Mouse (Mus musculus) spleen, postnatal 4 days (tissue): ENCODE results near the gene Gm10944.

ENCODE experiments used
- DNase-seq, 2 experiments: peaks; one replicate each; pipeline ENCODE4 v3.0.0; 2022; ENCODE audit warnings: low spot score in 2 of 2

Gm10944 gene

GRCm38 (mm10) chr10:10681048-10681447, at the start of gene Gm10944:
TSS of gene Gm10944 (plus strand) at chr10:10681348.
- no peak for DNase-seq

- no peak for DNase-seq
Observed at GRCm38 (mm10) chr10:10655991-10656390, 25.2 kb upstream of the Gm10944 start.

- no peak for DNase-seq
Observed at GRCm38 (mm10) chr10:10656621-10657020, 24.5 kb upstream of the Gm10944 start.

- no peak for DNase-seq
Observed at GRCm38 (mm10) chr10:10659161-10659560, 22.0 kb upstream of the Gm10944 start.

GRCm38 (mm10) chr10:10659976-10660375, 21.2 kb upstream of the Gm10944 start:
- DNase-seq = no peak

- no peak for DNase-seq
Observed at GRCm38 (mm10) chr10:10688907-10689667, 7.9 kb downstream of the Gm10944 start.

GRCm38 (mm10) chr10:10689668-10690223, 8.6 kb downstream of the Gm10944 start:
- no peak for DNase-seq

GRCm38 (mm10) chr10:10697497-10697896, 16.3 kb downstream of the Gm10944 start:
- DNase-seq = no peak

- no peak for DNase-seq
Observed at GRCm38 (mm10) chr10:10700903-10701302, 19.8 kb downstream of the Gm10944 start.

GRCm38 (mm10) chr10:10701326-10701725, 20.2 kb downstream of the Gm10944 start:
- DNase-seq = no peak

GRCm38 (mm10) chr10:10708031-10708430, 26.9 kb downstream of the Gm10944 start:
- no peak for DNase-seq

GRCm38 (mm10) chr10:10710359-10710758, 29.2 kb downstream of the Gm10944 start:
- DNase-seq = no peak

GRCm38 (mm10) chr10:10710837-10711236, 29.7 kb downstream of the Gm10944 start:
- DNase-seq = no peak

GRCm38 (mm10) chr10:10726501-10726900, 45.4 kb downstream of the Gm10944 start:
- no peak for DNase-seq
